Mouse (Mus musculus): ENCODE measurements at regions not wholly inside any gene's neighbourhood (a gene's known extent, or its start where the extent isn't known, plus 50 kb on each side); places are given as distances from the start of the nearest gene placed in this dataset.

- DNase-seq, result peak; percentile 93
Measured at GRCm38 (mm10) chr17:47139730-47140231, 129.4 kb upstream of the Ubr2 start.

- peak; percentile 51 for DNase-seq
Measured at GRCm38 (mm10) chr17:47139171-47139617, 128.8 kb upstream of the Ubr2 start.

GRCm38 (mm10) chr17:47138174-47138573, 127.8 kb upstream of the Ubr2 start:
- no peak for DNase-seq

DNA sequence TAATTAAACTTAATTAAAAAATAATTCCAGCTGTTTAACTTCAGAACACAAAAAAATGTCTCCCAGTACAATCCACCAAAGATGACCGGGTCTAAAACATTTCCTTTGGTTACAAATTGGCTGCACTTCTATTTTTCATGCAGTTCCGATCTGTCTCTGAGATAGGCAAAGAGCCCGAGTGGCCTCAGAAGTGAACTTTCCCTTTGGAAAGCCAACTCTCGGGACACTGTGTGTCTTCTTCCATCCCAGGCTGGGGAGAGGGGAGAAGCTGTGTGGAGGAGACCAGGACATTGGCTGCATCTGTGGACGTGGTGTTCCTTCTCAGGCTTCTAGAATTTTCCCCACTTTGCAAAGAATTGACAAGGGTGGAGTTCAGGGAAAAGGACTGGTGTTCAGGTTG, 125.0 kb upstream of the Ubr2 start:
- no peak for DNase-seq

GRCm38 (mm10) chr17:47133785-47134184, 123.4 kb upstream of the Ubr2 start:
- no peak for DNase-seq

DNA sequence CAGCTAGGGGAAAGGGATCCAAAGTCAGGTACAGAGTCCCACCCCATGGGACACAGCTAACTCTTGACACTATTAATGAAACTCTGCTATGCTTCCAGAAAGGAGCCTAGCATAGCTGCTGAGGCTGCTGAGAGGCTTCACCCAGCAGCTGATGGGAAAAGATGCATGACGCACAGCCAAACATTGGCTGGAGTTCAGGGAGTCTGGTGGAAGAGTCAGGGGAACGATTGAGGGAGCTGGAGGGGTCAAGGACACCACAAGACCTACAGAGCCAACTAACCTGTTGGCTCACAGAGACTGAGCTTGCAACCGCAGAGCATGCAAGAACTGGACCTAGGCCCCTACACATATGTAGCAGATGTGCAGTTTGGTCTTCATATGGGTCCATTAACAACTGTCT, 117.2 kb upstream of the Ubr2 start:
- no peak for DNase-seq

DNA sequence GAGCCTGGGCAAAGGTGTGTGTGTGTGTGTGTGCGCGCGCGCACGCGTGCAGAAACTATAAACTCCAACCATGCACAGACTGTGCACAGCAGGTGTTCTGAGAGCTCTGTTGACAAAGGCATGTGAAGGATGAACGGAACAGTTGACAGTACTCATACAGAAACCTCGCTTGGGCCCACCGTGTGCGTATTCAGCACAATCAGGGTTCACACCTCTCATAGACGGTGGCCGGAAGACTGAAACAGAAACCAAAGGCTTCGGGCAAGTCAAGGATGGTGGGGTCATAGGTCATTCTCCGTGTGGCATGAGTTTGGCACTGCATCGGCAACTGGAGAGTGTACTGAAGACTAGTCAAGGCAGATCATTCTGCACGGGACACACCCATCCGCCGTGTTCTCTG, 113.2 kb upstream of the Ubr2 start:
- DNase-seq, result no peak

DNA sequence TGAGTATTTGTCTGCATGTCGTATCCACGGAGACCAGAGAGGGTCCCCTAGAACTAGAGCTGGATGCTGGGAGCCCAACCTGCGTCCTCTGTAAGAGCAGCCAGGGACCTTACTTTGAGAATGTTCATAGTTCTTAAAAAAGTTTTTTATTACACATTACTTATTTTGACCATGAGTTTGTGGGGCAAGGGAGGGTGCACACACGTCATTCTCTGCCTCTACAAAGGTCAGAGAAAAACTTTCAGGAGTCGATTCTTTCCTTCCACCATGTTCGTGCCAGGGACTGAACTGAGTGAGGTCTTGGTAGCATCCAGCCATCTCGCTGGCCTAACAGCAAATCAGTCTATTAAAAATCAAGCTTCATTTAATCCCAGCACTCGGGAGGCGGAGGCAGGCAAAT, 111.9 kb upstream of the Ubr2 start:
- no peak for DNase-seq

- no peak for DNase-seq
Measured at GRCm38 (mm10) chr17:47118010-47118409, 107.7 kb upstream of the Ubr2 start.

DNA sequence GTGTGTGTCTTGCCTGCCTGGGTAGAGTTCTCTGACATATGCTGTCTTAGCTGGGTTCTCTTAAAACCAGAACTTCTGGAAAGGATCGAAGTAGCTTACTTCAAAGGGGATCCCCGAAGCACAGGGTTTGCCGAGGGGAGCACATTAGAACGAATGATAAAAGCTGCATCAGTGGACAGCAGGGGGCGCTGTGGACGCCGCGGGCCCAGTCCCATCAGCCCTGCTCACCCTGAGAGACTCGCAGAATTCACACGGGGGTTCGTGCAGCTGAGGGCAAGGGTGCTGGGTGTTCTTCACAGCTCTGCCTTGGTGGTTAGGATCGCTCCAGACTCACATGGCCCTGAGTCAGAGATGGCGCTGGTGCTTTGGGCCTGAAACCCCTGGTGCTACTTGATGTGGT, 105.4 kb upstream of the Ubr2 start:
- peak; percentile 17 for DNase-seq

GRCm38 (mm10) chr17:47115141-47115540, 104.8 kb upstream of the Ubr2 start:
- no peak for DNase-seq

DNA sequence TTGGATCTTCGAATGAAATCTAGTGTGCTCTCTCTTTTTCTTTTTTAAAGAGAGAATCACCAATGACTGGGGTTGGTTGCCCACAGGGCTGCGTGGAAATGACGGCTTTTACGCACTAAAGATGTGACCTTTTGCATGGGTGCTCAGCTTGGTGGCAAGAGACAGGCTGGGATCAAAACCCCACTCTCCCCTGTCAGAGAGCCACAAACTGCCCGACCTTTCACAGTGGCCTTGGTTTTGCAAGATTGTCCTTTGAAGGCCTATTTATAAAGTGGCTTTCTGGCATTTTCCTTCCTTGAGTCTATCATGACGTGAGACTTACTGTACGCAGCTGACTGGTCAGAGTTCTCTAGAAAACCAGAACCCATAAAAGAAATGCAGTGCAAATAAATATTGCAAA, 104.4 kb upstream of the Ubr2 start:
- DNase-seq, result no peak

GRCm38 (mm10) chr17:47112556-47113225, 102.3 kb upstream of the Ubr2 start:
- peak; percentile 22 for DNase-seq

- no peak for DNase-seq
Measured at GRCm38 (mm10) chr17:47110836-47111235, 100.5 kb upstream of the Ubr2 start.

DNA sequence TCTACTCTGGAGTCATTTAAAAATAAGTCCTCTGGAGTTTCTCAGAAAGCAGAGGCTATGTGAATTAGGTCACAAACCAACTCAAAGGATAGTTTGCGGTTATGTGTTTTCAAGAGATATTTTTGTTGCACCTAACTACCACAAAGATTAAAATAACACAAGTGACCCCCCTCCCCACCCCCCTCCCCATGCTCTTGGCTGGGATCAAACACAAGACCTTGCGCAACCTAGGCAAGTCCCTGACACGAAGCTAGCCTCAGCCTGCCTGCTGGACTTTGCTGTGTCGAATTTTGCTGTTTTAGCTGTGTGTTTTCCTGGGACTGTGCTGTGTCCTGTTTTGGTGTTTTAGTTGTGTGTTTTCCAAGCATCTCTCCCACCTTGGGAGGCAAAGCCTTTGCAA, 94.0 kb upstream of the Ubr2 start:
- DNase-seq, result no peak

DNA sequence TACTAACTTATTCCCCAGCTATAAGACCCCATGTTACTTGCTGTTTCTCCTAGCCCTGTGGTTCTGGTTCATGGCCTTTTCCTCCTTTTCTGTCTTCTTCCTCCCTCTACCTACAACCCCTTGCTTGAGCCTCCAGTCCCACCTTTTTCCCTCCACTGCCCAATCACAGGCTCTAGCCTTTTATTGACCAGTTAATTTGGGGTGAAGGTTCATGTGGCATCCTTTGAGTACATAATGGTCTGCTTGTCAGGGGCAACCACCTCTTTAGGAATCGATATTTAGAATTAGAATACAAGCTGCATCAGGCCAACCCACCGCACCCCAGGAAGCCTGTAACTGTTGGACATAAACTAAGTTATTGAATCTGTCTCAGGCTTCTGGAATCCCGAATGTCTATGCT, 84.8 kb upstream of the Ubr2 start:
- DNase-seq, result no peak

- DNase-seq, result no peak
Measured at GRCm38 (mm10) chr17:47092076-47092475, 81.7 kb upstream of the Ubr2 start.

- DNase-seq, result peak; percentile 9
Measured at GRCm38 (mm10) chr17:47089769-47090168, 79.4 kb upstream of the Ubr2 start.

- no peak for DNase-seq
Measured at GRCm38 (mm10) chr17:47069206-47069605, 58.9 kb upstream of the Ubr2 start.

GRCm38 (mm10) chr17:47065307-47065901, 55.0 kb upstream of the Ubr2 start:
- peak; percentile 47 for DNase-seq

- peak; percentile 14 for DNase-seq
Measured at GRCm38 (mm10) chr17:47064592-47065306, 54.4 kb upstream of the Ubr2 start.

- DNase-seq, result no peak
Measured at GRCm38 (mm10) chr17:47064006-47064405, 53.6 kb upstream of the Ubr2 start.

DNA sequence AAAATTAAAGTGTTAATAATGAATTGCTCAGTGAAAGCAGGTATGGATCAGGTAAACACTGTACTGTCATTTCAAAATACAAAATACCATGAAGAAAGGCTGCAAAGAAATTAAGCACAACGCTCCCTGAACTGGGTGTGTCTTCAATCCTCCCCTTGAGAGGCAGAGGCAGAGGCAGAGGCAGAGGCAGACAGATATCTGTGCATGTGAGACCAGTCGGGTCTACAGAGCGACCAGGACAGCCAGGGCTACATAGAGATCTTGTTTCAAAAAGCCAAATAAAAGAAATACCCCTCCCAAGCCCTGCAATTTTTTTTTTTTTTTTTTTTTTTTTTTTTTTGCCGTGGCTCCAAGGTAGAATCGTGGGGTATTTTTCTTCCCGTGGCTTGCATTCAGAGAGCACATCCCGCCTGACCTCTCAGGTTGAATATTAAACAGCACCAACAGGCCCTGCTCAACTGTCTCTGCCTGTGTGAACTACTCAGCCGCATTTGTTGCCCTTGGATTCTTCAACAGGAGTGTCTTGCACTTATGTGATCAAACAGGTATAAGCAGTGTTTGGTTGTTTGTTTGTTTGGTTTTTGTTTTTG, 50.8 kb upstream of the Ubr2 start:
- DNase-seq, result no peak

Measured in heart, postnatal 4 days (tissue).